Mouse (Mus musculus) macrophage (primary cell): ENCODE results near the gene Nhej1. TPM values are rescaled to one million over a fixed set of nuclear protein-coding genes. Genes with fewer than 3 reads are reported as not detected.

ENCODE experiments used
- H3K27ac ChIP-seq: fragments of 350-480 bp; formaldehyde crosslinking; 2 replicates; pipeline ENCODE4 v1.9.0; 2021
- H3K36me3 ChIP-seq: fragments of 350-480 bp; formaldehyde crosslinking; 2 replicates; pipeline ENCODE4 v1.9.0; 2021; ENCODE audit errors: inconsistent target
- H3K4me3 ChIP-seq: fragments of 350-480 bp; formaldehyde crosslinking; 2 replicates; pipeline ENCODE4 v1.9.0; 2021; ENCODE audit errors: inconsistent target
- H3K79me2 ChIP-seq: fragments of 350-480 bp; formaldehyde crosslinking; 2 replicates; pipeline ENCODE4 v1.9.0; 2021; ENCODE audit errors: inconsistent target
- WGBS: methylation state at CpG from one replicate; pipeline ENCODE4 v1.1.7; 2026; ENCODE audit warnings: inconsistent platforms; ENCODE audit not compliant: missing documents; 5-methylcytosine and 5-hydroxymethylcytosine counted together
- polyA plus RNA-seq: library from polyadenylated mRNA; stranded (reverse); fragments of 250-400 nt; gene quantifications from 3 replicates; pipeline ENCODE4 v1.2.4, GENCODE M21; 2018; ENCODE audit warnings: inconsistent platforms

Gene Nhej1
- polyA plus RNA-seq, 1 experiment from 2014 or later: 2.5 TPM

DNA sequence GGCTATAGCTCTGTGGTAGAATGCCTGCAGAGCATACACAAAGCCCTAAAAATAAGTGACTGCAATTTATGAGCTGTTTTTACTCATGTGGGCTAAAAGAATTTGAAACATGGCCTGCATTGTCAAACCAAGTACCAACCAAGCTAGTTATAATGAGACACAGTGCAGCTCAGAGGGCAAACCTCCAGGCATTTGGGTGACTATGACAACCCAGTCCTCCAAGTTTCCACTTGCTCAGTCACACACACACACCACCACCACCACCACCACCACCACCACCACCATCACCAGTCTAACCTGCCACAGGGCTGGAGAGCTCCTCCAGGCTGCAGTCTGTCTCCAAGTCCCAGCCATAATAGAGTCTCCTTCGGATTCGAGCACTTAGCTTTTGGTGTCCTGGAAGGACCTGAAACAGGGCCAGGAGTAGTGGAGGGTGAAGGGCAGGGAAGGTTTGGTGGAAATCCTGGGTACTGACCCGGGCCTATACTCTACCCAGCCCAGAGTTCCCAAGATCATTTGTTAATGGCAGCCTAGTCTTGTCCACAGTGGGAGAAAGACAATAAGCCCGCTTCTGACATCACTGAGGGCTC is 15.7 kb upstream of the Nhej1 start:
- Histone ChIP-seq H3K4me3 (peak overlapping the region; percentile 94), H3K27ac (peak overlapping the region; percentile 97), H3K79me2 (peaks cover 48% of the 10 kb centered on the region), H3K36me3 (peaks cover 53% of the 10 kb centered on the region)
- 35% methylated on average over 4 of the region's 4 CpGs for WGBS

- Histone ChIP-seq H3K27ac (no peak overlapping the region), H3K4me3 (no peak overlapping the region), H3K79me2 (peaks cover 32% of the 10 kb centered on the region), H3K36me3 (peaks cover 41% of the 10 kb centered on the region)
- WGBS: 94% methylated on average over 2 of the region's 2 CpGs
Measured at GRCm38 (mm10) chr1:75138448-75138847, 13.4 kb upstream of the Nhej1 start.

DNA sequence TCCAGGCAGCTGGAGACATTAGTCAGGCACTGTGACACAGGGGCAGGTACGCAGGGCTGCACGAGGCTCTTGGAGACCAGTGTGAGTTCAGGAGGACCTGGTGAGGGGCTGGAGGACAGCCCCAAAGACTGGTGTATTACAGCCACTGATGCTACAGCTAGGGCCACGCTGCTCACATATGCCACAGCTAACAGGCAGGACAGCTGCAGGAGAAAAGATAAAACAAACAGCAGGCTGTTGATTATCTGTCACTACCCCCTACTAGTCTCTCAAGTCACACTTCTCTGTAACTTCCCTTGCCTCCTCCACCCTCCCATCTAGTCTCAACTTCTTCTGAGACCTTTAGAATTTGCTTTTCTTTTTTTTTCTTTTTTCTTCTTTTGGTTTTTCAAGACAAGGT is 11.7 kb upstream of the Nhej1 start:
- Histone ChIP-seq H3K79me2 (peaks cover 28% of the 10 kb centered on the region), H3K36me3 (peaks cover 41% of the 10 kb centered on the region), H3K27ac (no peak overlapping the region), H3K4me3 (no peak overlapping the region)
- 93% methylated on average over 3 of the region's 3 CpGs for WGBS

DNA sequence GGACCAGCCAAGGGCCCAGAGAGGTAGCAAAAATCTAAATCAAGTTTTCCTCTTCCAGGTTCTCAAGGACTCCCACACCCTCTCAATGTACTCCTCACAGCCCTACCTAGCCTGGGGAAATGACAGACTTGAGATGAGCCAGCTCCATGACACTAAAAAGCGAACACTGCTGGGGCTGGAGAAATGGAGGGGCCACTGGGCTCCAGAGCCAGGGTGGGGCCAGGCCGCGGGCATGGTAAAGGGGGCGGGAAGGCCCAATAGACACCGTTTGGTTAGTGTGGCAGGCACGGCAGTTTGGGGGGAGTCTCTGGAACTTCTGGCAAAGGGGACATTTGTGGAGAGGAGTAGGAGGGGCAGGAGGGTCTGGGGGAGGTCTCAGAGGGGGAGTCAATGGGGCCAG is 11.3 kb upstream of the Nhej1 start:
- Histone ChIP-seq H3K36me3 (peaks cover 41% of the 10 kb centered on the region), H3K27ac (no peak overlapping the region), H3K4me3 (no peak overlapping the region), H3K79me2 (peaks cover 28% of the 10 kb centered on the region)
- 87% methylated on average over 6 of the region's 6 CpGs for WGBS

- Histone ChIP-seq H3K4me3 (no peak within 1 kb of the TSS), H3K36me3 (peaks cover 30% of the 10 kb centered on the region), H3K27ac (no peak within 1 kb of the TSS), H3K79me2 (peaks cover under 1% of the 10 kb centered on the region; the same call in 1 of the 2 replicates)
- 77% methylated on average over 12 of the region's 12 CpGs for WGBS
Measured at GRCm38 (mm10) chr1:75133421-75134207, 8.6 kb upstream of the Nhej1 start, which contains the start of gene Slc23a3. Gene Slc23a3, minus strand, starts transcription at chr1:75133890.

- no peaks in the 10 kb centered on the region for H3K36me3 ChIP-seq
- no peaks in the 10 kb centered on the region for H3K79me2 ChIP-seq
- no peak overlapping the region for H3K4me3 ChIP-seq
- H3K27ac ChIP-seq: no peak overlapping the region
- 88% methylated on average over 3 of the region's 3 CpGs for WGBS
Measured at GRCm38 (mm10) chr1:75128641-75129040, 3.6 kb upstream of the Nhej1 start.

- Histone ChIP-seq H3K36me3 (no peaks in the 10 kb centered on the region), H3K79me2 (no peaks in the 10 kb centered on the region), H3K27ac (peak overlapping the region; percentile 80), H3K4me3 (peak overlapping the region; percentile 38)
- WGBS: 38% methylated on average over 5 of the region's 5 CpGs
Measured at GRCm38 (mm10) chr1:75125418-75125817, 418 bp upstream of the Nhej1 start.

GRCm38 (mm10) chr1:75122211-75122610 is 2.8 kb downstream of the Nhej1 start:
- Histone ChIP-seq H3K27ac (no peak overlapping the region), H3K79me2 (no peaks in the 10 kb centered on the region), H3K4me3 (no peak overlapping the region), H3K36me3 (no peaks in the 10 kb centered on the region)
- WGBS: 87% methylated on average over 3 of the region's 3 CpGs

DNA sequence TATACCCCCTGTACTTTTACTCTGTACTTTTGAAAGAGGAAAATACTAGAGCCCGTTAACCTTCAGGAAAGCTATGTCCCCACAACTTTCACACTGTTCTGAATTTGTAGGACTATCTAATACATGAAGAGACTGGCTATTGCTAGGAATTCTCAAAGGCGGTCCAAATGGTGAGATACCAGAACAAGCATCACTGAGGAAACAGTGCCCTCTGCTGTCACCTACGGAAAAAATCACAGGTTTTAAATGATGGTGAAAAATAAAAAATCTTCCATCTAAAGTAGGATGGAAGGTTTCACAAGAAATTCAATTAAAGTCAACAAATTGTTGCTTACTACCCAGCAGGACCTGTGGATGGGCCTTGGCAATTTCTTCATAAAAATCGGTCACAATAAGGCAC is 72.9 kb downstream of the Nhej1 start:
- Histone ChIP-seq H3K4me3 (no peak overlapping the region), H3K27ac (no peak overlapping the region), H3K36me3 (no peaks in the 10 kb centered on the region), H3K79me2 (no peaks in the 10 kb centered on the region)
- 52% methylated on average over 4 of the region's 4 CpGs for WGBS

- H3K27ac ChIP-seq: no peak overlapping the region
- no peaks in the 10 kb centered on the region for H3K79me2 ChIP-seq
- 92% methylated on average over 7 of the region's 7 CpGs for WGBS
- no peak overlapping the region for H3K4me3 ChIP-seq
- H3K36me3 ChIP-seq: no peaks in the 10 kb centered on the region
Measured at GRCm38 (mm10) chr1:75051428-75051827, 73.6 kb downstream of the Nhej1 start.

GRCm38 (mm10) chr1:75048571-75048970 is 76.4 kb downstream of the Nhej1 start:
- no peak overlapping the region for H3K4me3 ChIP-seq
- WGBS: 90% methylated on average over 2 of the region's 2 CpGs
- no peak overlapping the region for H3K27ac ChIP-seq
- H3K79me2 ChIP-seq: no peaks in the 10 kb centered on the region
- no peaks in the 10 kb centered on the region for H3K36me3 ChIP-seq

- H3K79me2 ChIP-seq: no peaks in the 10 kb centered on the region
- H3K4me3 ChIP-seq: no peak overlapping the region
- 86% methylated on average over 4 of the region's 4 CpGs for WGBS
- no peaks in the 10 kb centered on the region for H3K36me3 ChIP-seq
- no peak overlapping the region for H3K27ac ChIP-seq
Measured at GRCm38 (mm10) chr1:75048041-75048440, 77.0 kb downstream of the Nhej1 start.

- Histone ChIP-seq H3K27ac (no peak overlapping the region), H3K4me3 (no peak overlapping the region), H3K79me2 (no peaks in the 10 kb centered on the region), H3K36me3 (no peaks in the 10 kb centered on the region)
- 88% methylated on average over 7 of the region's 7 CpGs for WGBS
Measured at GRCm38 (mm10) chr1:75040429-75040828, 84.6 kb downstream of the Nhej1 start.

DNA sequence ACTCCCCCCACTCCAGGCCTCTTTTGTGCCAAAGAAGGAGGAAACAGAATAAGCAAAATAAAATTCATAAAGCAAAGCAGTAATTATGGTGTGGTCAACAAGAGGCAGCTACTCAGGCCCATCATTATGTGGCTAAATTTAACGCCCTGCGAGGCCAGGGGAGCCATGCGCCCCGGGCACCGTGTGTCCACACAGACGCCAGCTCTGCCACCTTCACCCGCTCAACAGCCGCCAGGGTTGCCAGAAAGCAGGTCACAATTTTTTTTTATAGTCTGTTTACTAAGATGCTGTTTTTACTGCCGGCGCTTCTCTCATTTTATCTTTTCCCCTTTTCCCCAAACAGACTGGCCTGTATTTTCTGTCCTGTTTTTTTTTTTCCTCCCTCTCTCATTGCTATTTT is 93.0 kb downstream of the Nhej1 start:
- no peaks in the 10 kb centered on the region for H3K36me3 ChIP-seq
- 93% methylated on average over 7 of the region's 10 CpGs for WGBS
- H3K79me2 ChIP-seq: no peaks in the 10 kb centered on the region
- H3K4me3 ChIP-seq: no peak overlapping the region
- H3K27ac ChIP-seq: no peak overlapping the region

GRCm38 (mm10) chr1:75027061-75027779 is 97.8 kb downstream of the Nhej1 start:
- H3K27ac ChIP-seq: no peak overlapping the region
- H3K4me3 ChIP-seq: no peak overlapping the region
- H3K79me2 ChIP-seq: no peaks in the 10 kb centered on the region
- 92% methylated on average over 2 of the region's 2 CpGs for WGBS
- H3K36me3 ChIP-seq: no peaks in the 10 kb centered on the region
